Mouse (Mus musculus): ENCODE data around the gene Cdc42bpb.

Cdc42bpb gene

GRCm38 (mm10) chr12:111377376-111377973 lies at the start of gene Cdc42bpb:
Cdc42bpb (minus strand) TSS chr12:111377718.
- DNase-seq = peak; percentile 97

- peak; percentile 97 for DNase-seq
Measured at GRCm38 (mm10) chr12:111425789-111426460, 48.4 kb upstream of the Cdc42bpb start.

GRCm38 (mm10) chr12:111425258-111425657 lies 47.7 kb upstream of the Cdc42bpb start:
- DNase-seq = peak; percentile 97

GRCm38 (mm10) chr12:111424547-111424946 lies 47.0 kb upstream of the Cdc42bpb start:
- peak; percentile 41 for DNase-seq

GRCm38 (mm10) chr12:111423570-111424129 lies 46.1 kb upstream of the Cdc42bpb start:
- no peak for DNase-seq

GRCm38 (mm10) chr12:111422852-111423251 lies 45.3 kb upstream of the Cdc42bpb start:
- no peak for DNase-seq

GRCm38 (mm10) chr12:111420946-111421709 lies 43.6 kb upstream of the Cdc42bpb start:
- DNase-seq = peak; percentile 51

- no peak for DNase-seq
Measured at GRCm38 (mm10) chr12:111419918-111420317, 42.4 kb upstream of the Cdc42bpb start.

GRCm38 (mm10) chr12:111416921-111417779 lies 39.6 kb upstream of the Cdc42bpb start, which contains the start of gene Exoc3l4:
Exoc3l4 (plus strand) TSS chr12:111417017.
- DNase-seq = peak; percentile 69

- DNase-seq = peak; percentile 95
Measured at GRCm38 (mm10) chr12:111413300-111413699, 35.8 kb upstream of the Cdc42bpb start.

- peak; percentile 62 for DNase-seq
Measured at GRCm38 (mm10) chr12:111412581-111413284, 35.2 kb upstream of the Cdc42bpb start.

GRCm38 (mm10) chr12:111411631-111412355 lies 34.3 kb upstream of the Cdc42bpb start:
- DNase-seq = no peak

- DNase-seq = peak; percentile 20
Measured at GRCm38 (mm10) chr12:111409583-111409982, 32.1 kb upstream of the Cdc42bpb start.

GRCm38 (mm10) chr12:111406622-111407021 lies 29.1 kb upstream of the Cdc42bpb start, which contains the start of gene Lbhd2:
Lbhd2 (plus strand) TSS chr12:111406809.
- DNase-seq = peak; percentile 55

- DNase-seq = no peak
Measured at GRCm38 (mm10) chr12:111404880-111405279, 27.4 kb upstream of the Cdc42bpb start.

- peak; percentile 91 for DNase-seq
Measured at GRCm38 (mm10) chr12:111401454-111402184, 24.1 kb upstream of the Cdc42bpb start.

GRCm38 (mm10) chr12:111396997-111397396 lies 19.5 kb upstream of the Cdc42bpb start:
- DNase-seq = no peak

GRCm38 (mm10) chr12:111394008-111394407 lies 16.5 kb upstream of the Cdc42bpb start:
- DNase-seq = no peak

- DNase-seq = no peak
Measured at GRCm38 (mm10) chr12:111387146-111387545, 9.6 kb upstream of the Cdc42bpb start.

GRCm38 (mm10) chr12:111386642-111387120 lies 9.2 kb upstream of the Cdc42bpb start:
- peak; percentile 76 for DNase-seq
